8 mouse cellular contexts compared by ENCODE assay signal in genomic region chr4:141213342-141213741, GRCm38 (mm10). TPM values are rescaled to one million over a fixed set of nuclear protein-coding genes. Genes with fewer than 3 reads are reported as not detected.
DNase-seq lines count a peak whose midpoint lies in the region; ATAC-seq lines count a peak whose summit lies in the region.

No protein-coding gene starts in this region.

- H3K4me2 ChIP-seq in heart, embryonic 12.5 days: peak overlapping the region; percentile 98
- peak overlapping the region; percentile 83 for H3K4me2 ChIP-seq in hindbrain, embryonic 12.5 days (replicated peaks)
- H3K4me2 ChIP-seq in midbrain, embryonic 13.5 days (replicated peaks): peak overlapping the region; percentile 90

- no peak overlapping the region for H3K27ac ChIP-seq in heart, embryonic 12.5 days (ENCODE audit: poor library complexity, severe bottlenecking)
- H3K27ac ChIP-seq in hindbrain, embryonic 12.5 days: peak overlapping the region; percentile 66
- H3K27ac ChIP-seq in midbrain, embryonic 13.5 days: peak overlapping the region; percentile 64; the same call in 1 of the 2 replicates

- H3K36me3 ChIP-seq in heart, embryonic 12.5 days: no peaks in the 10 kb centered on the region
- H3K36me3 ChIP-seq in hindbrain, embryonic 12.5 days: no peaks in the 10 kb centered on the region
- no peaks in the 10 kb centered on the region for H3K36me3 ChIP-seq in midbrain, embryonic 13.5 days

- no peaks in the 10 kb centered on the region for H3K9me3 ChIP-seq in heart, embryonic 12.5 days (replicated peaks)
- no peaks in the 10 kb centered on the region for H3K9me3 ChIP-seq in hindbrain, embryonic 12.5 days (replicated peaks)
- H3K9me3 ChIP-seq in midbrain, embryonic 13.5 days: no peaks in the 10 kb centered on the region

- peak overlapping the region; percentile 61 for H3K4me3 ChIP-seq in heart, embryonic 12.5 days
- peak overlapping the region; percentile 45 for H3K4me3 ChIP-seq in hindbrain, embryonic 12.5 days
- H3K4me3 ChIP-seq in midbrain, embryonic 13.5 days (replicated peaks): peak overlapping the region; percentile 59

- intact Hi-C loops in heart, postnatal 10 days (cut with DNase I): loop anchor here (2.0 kb wide), 1 partner anchor 71 kb away; no protein-coding TSS in a partner anchor

- WGBS in heart, embryonic 12.5 days: 49% methylated on average over 2 of the region's 2 CpGs
- WGBS in hindbrain, embryonic 12.5 days: 27% methylated on average over 2 of the region's 2 CpGs
- 30% methylated on average over 2 of the region's 2 CpGs for WGBS in midbrain, embryonic 13.5 days

- DNase-seq in heart, postnatal 10 days: no peak
- DNase-seq in Muller cell, postnatal 12 days (ENCODE audit: inconsistent ontology term): peak; percentile 20
- DNase-seq in ovary, postnatal 36 days (ENCODE audit: low spot score): no peak
- no peak for DNase-seq in B cell, adult 2 months
- DNase-seq in lung, postnatal 4 days: no peak

- no peaks in the 10 kb centered on the region for H3K27me3 ChIP-seq in heart, embryonic 12.5 days (replicated peaks)
- peaks cover 2% of the 10 kb centered on the region; the same call in 1 of the 2 replicates for H3K27me3 ChIP-seq in hindbrain, embryonic 12.5 days
- H3K27me3 ChIP-seq in midbrain, embryonic 13.5 days: no peaks in the 10 kb centered on the region

- H3K9ac ChIP-seq in heart, embryonic 12.5 days: peak overlapping the region; percentile 69; the same call in 1 of the 2 replicates
- peak overlapping the region; percentile 64; the same call in 1 of the 2 replicates for H3K9ac ChIP-seq in hindbrain, embryonic 12.5 days
- no peak overlapping the region for H3K9ac ChIP-seq in midbrain, embryonic 13.5 days (replicated peaks)

- H3K4me1 ChIP-seq in heart, embryonic 12.5 days (replicated peaks): peaks cover 15% of the 10 kb centered on the region
- peaks cover 17% of the 10 kb centered on the region for H3K4me1 ChIP-seq in hindbrain, embryonic 12.5 days
- peaks cover 22% of the 10 kb centered on the region for H3K4me1 ChIP-seq in midbrain, embryonic 13.5 days (replicated peaks)

- ATAC-seq in heart, embryonic 12.5 days (ENCODE audit: insufficient number of reproducible peaks, low FRiP score): no peak
- peak; percentile 27 for ATAC-seq in hindbrain, embryonic 12.5 days (ENCODE audit: low FRiP score)
- ATAC-seq in midbrain, embryonic 13.5 days: peak; percentile 57; the same call in 1 of the 2 replicates

RNA-seq across cellular contexts. Expression of gene Rsg1, which starts 0.4 kb away (rescaled TPM):
- polyA plus RNA-seq in heart, embryonic 12.5 days (2016; fragmentation: Nextera tagmentation; extraction: Ambion mirVana): 2.0 and 2.3 TPM in 2 replicates
- total RNA-seq in heart, postnatal 10 days (2021): 1 to 10 TPM; 1.0 to 1.2 TPM
- polyA plus RNA-seq in hindbrain, embryonic 12.5 days (2016; fragmentation: Nextera tagmentation; extraction: Ambion mirVana): 5.8 and 5.9 TPM in 2 replicates
- polyA plus RNA-seq in midbrain, embryonic 13.5 days (2015; fragmentation: Nextera tagmentation; extraction: Ambion mirVana): 6.4 and 8.9 TPM in 2 replicates

RNA-seq across cellular contexts. Expression of gene Arhgef19, which starts 26.0 kb away (rescaled TPM):
- 2.6 and 3.1 TPM in 2 replicates for polyA plus RNA-seq in heart, embryonic 12.5 days (2016; fragmentation: Nextera tagmentation; extraction: Ambion mirVana)
- total RNA-seq in heart, postnatal 10 days (2021): 10 to 100 TPM; 11.6 to 14.7 TPM
- polyA plus RNA-seq in hindbrain, embryonic 12.5 days (2016; fragmentation: Nextera tagmentation; extraction: Ambion mirVana): 6.1 and 10.9 TPM in 2 replicates
- polyA plus RNA-seq in midbrain, embryonic 13.5 days (2015; fragmentation: Nextera tagmentation; extraction: Ambion mirVana): 0.93 and 0.98 TPM in 2 replicates
